Mouse (Mus musculus) megakaryocyte, embryonic 14.5 days (primary cell): ENCODE measurements around the gene 2310079G19Rik.

Experiments
- FLI1 ChIP-seq: IDR thresholded peaks from 2 replicates; pipeline ENCODE4 v1.6.1; 2012; ENCODE audit warnings: low read length, inconsistent platforms, mixed read lengths
- GATA1 ChIP-seq: IDR thresholded peaks from 3 replicates; pipeline ENCODE4 v1.6.1; 2012; ENCODE audit warnings: mixed read lengths, low read length, inconsistent platforms, borderline replicate concordance

DNA sequence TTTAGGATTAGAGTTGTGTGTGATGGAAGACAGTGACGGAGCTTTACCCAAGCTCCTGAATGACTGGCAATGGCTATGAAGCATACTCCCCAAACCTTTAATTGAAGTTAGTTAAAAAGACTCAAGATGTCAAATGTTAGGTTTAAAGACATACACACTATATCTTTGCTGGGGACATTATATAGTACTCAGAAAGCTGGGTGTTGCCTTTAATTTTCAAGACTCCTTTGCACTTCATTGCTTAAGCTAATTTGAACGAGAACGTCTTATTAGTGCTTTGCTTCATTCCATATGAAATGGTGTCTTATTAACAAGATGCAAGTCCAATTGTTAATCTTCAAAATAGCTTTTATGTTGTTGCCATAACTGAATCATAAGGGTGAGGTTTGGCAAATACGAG lies 44.1 kb upstream of the 2310079G19Rik start, which contains the start of gene Krtap27-1:
- TF ChIP-seq GATA1 (no peak), FLI1 (no peak)
